Mouse (Mus musculus): ENCODE data around the gene Nsd1. TPM values are rescaled to one million over a fixed set of nuclear protein-coding genes. Genes with fewer than 3 reads are reported as not detected.

The Nsd1 gene
- polyA plus RNA-seq, 1 experiment from 2014 or later, result 57.3 TPM

DNA sequence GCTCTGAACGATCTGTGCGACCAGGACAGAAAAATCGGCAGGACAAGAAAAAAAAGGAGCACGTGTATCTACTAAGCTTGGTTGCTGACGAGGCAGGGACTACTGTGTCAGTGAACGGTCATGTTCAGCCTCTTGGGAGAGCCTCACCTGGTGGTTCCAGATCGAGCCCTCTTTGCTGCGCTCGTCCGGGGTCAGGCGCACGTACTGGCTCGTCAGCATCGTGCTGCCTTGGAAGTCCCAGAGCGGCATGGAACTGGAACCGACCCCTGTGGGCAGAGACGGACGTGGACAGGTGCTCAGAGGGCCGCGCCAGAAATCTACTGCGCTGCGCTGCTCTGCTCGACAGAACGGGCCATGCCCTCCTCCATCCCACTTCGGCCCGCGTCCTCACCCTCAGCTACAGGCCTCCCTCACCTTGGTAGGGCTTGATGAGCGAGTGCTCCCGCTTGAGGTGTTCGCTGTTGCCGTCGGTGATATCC, 152.4 kb downstream of the Nsd1 start:
- peak; percentile 7; the same call in 1 of the 2 replicates for ATAC-seq (ENCODE audit: insufficient number of reproducible peaks, insufficient read depth, low FRiP score, low read depth)
- WGBS, result 2% methylated on average over 32 of the region's 32 CpGs
- Histone ChIP-seq H3K4me3 (ENCODE audit: control insufficient read depth in 1 of 2, insufficient read depth in 1 of 2, low read depth in 1 of 2, low read length in 2 of 2) (peak overlapping the region; percentile 90 to 95), H3K9me3 (ENCODE audit: control insufficient read depth, low read length) (no peaks in the 10 kb centered on the region), H3K4me2 (ENCODE audit: low read length) (peak overlapping the region; percentile 89), H3K9ac (ENCODE audit: low read length) (peak overlapping the region; percentile 94), H3K4me1 (ENCODE audit: control insufficient read depth in 2 of 2, insufficient read depth in 2 of 2, low read length in 2 of 2) (peaks cover 3 to 13% of the 10 kb centered on the region in 2 experiments), H3K36me3 (ENCODE audit: control insufficient read depth, insufficient read depth, low read length) (peaks cover 36% of the 10 kb centered on the region), H3K27me3 (ENCODE audit: control insufficient read depth, insufficient read depth, low read length) (no peaks in the 10 kb centered on the region), H3K27ac (replicated peaks in 1 of 2; ENCODE audit: control insufficient read depth in 1 of 2, insufficient read depth in 1 of 2, low read depth in 2 of 2, low read length in 2 of 2) (peak overlapping the region; percentile 82 to 95)

DNA sequence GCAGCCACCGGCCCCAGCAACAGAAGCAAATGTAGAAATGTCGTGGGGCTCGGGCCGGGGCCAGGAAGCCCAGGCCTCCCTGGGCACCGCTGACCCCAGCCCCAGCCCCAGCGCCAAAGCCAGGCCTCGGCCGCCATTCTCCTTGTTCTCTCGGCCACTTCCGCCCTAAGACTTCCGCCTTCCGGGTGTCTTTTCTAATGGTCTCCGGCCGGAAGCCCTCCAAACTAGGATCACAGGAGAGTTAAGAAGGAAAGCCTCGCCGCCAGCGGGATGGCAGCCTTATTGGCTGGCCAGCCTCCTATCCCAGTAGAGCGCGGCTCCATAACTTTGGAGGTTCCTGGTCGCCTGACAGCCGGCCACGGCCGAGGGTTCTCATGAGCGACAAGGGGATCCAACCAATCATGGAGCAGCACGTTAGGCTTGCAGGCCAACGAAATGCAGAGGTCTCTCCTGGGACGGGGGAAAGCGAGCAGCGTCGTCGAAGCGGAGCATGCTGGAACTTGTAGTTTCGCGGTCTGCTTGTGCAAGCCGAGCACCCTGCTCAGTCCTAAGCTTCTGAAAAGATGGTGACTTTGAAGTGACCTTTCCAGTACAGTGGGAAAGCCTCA, 153.0 kb downstream of the Nsd1 start, which contains the start of gene Lman2:
Gene Lman2 (minus strand): TSS at position 331 of the 608 bp plus-strand sequence.
- peaks cover 35% of the 10 kb centered on the region for H3K36me3 ChIP-seq (ENCODE audit: control insufficient read depth, insufficient read depth, low read length)
- H3K9me3 ChIP-seq (ENCODE audit: control insufficient read depth, low read length), result no peaks in the 10 kb centered on the region
- H3K4me1 ChIP-seq (ENCODE audit: control insufficient read depth in 2 of 2, insufficient read depth in 2 of 2, low read length in 2 of 2), result peaks cover 3 to 13% of the 10 kb centered on the region in 2 experiments
- H3K9ac ChIP-seq (ENCODE audit: low read length), result peak within 1 kb of the TSS; percentile 94
- ATAC-seq (ENCODE audit: insufficient number of reproducible peaks, insufficient read depth, low FRiP score, low read depth), result peak; percentile 97
- peak within 1 kb of the TSS; percentile 82 to 95 for H3K27ac ChIP-seq (replicated peaks in 1 of 2; ENCODE audit: control insufficient read depth in 1 of 2, insufficient read depth in 1 of 2, low read depth in 2 of 2, low read length in 2 of 2)
- WGBS, result under 1% methylated on average over 35 of the region's 35 CpGs
- peak within 1 kb of the TSS; percentile 89 for H3K4me2 ChIP-seq (ENCODE audit: low read length)
- H3K27me3 ChIP-seq (ENCODE audit: control insufficient read depth, insufficient read depth, low read length), result no peaks in the 10 kb centered on the region
- H3K4me3 ChIP-seq (ENCODE audit: control insufficient read depth in 1 of 2, insufficient read depth in 1 of 2, low read depth in 1 of 2, low read length in 2 of 2), result peak within 1 kb of the TSS; percentile 90 to 95

Other genes starting within 250 kb of the Nsd1 start
- 0.72 and 1.0 TPM in 2 replicates for gene Hk3, start 188.4 kb upstream of the Nsd1 start, polyA plus RNA-seq (2014; fragmentation: Nextera tagmentation; extraction: Ambion mirVana)
- gene Uimc1, start 109.5 kb upstream of the Nsd1 start, polyA plus RNA-seq (2014; fragmentation: Nextera tagmentation; extraction: Ambion mirVana), result 19.1 and 19.3 TPM in 2 replicates
- gene Zfp346, start 104.5 kb upstream of the Nsd1 start, polyA plus RNA-seq (2014; fragmentation: Nextera tagmentation; extraction: Ambion mirVana), result 22.3 and 22.8 TPM in 2 replicates
- not detected in 2 replicates for gene Gm17617, start 76.2 kb upstream of the Nsd1 start, polyA plus RNA-seq (2014; fragmentation: Nextera tagmentation; extraction: Ambion mirVana)
- gene Fgfr4, start 57.1 kb upstream of the Nsd1 start, polyA plus RNA-seq (2014; fragmentation: Nextera tagmentation; extraction: Ambion mirVana), result 0.39 and 0.40 TPM in 2 replicates
- 369 and 389 TPM in 2 replicates for gene Prelid1, start 110.7 kb downstream of the Nsd1 start, polyA plus RNA-seq (2014; fragmentation: Nextera tagmentation; extraction: Ambion mirVana)
- gene Rab24, start 112.2 kb downstream of the Nsd1 start, polyA plus RNA-seq (2014; fragmentation: Nextera tagmentation; extraction: Ambion mirVana), result 73.1 and 78.7 TPM in 2 replicates
- 20.4 and 22.3 TPM in 2 replicates for gene Mxd3, start 120.0 kb downstream of the Nsd1 start, polyA plus RNA-seq (2014; fragmentation: Nextera tagmentation; extraction: Ambion mirVana)
- gene Lman2, start 153.0 kb downstream of the Nsd1 start, polyA plus RNA-seq (2014; fragmentation: Nextera tagmentation; extraction: Ambion mirVana), result 69.5 and 73.6 TPM in 2 replicates
- 0.45 and 0.50 TPM in 2 replicates for gene Rgs14, start 159.9 kb downstream of the Nsd1 start, polyA plus RNA-seq (2014; fragmentation: Nextera tagmentation; extraction: Ambion mirVana)
- not detected in 2 replicates for gene Slc34a1, start 188.4 kb downstream of the Nsd1 start, polyA plus RNA-seq (2014; fragmentation: Nextera tagmentation; extraction: Ambion mirVana)
- gene Pfn3, start 205.4 kb downstream of the Nsd1 start, polyA plus RNA-seq (2014; fragmentation: Nextera tagmentation; extraction: Ambion mirVana), result not detected in 2 replicates
- gene F12, start 217.0 kb downstream of the Nsd1 start, polyA plus RNA-seq (2014; fragmentation: Nextera tagmentation; extraction: Ambion mirVana), result not detected in 2 replicates
- 20.6 and 23.6 TPM in 2 replicates for gene Grk6, start 235.3 kb downstream of the Nsd1 start, polyA plus RNA-seq (2014; fragmentation: Nextera tagmentation; extraction: Ambion mirVana)